Mouse (Mus musculus) thymus, adult 2 months (tissue): ENCODE results near the gene Rbm38.

ENCODE experiments used
- CTCF ChIP-seq: fragments of 200-500 bp; IDR thresholded peaks from 2 replicates; pipeline ENCODE4 v1.5.1; 2012; ENCODE audit warnings: mild to moderate bottlenecking, control low read depth, low read length, moderate library complexity, borderline replicate concordance; ENCODE audit not compliant: control insufficient read depth, poor library complexity, insufficient read depth; ENCODE audit errors: extremely low read depth
- POLR2A ChIP-seq: fragments of 200-500 bp; IDR thresholded peaks from 2 replicates; pipeline ENCODE4 v1.6.1; 2012; ENCODE audit warnings: mild to moderate bottlenecking, low read length, control low read depth, moderate library complexity; ENCODE audit not compliant: control insufficient read depth, poor library complexity, insufficient read depth; ENCODE audit errors: extremely low read depth

DNA sequence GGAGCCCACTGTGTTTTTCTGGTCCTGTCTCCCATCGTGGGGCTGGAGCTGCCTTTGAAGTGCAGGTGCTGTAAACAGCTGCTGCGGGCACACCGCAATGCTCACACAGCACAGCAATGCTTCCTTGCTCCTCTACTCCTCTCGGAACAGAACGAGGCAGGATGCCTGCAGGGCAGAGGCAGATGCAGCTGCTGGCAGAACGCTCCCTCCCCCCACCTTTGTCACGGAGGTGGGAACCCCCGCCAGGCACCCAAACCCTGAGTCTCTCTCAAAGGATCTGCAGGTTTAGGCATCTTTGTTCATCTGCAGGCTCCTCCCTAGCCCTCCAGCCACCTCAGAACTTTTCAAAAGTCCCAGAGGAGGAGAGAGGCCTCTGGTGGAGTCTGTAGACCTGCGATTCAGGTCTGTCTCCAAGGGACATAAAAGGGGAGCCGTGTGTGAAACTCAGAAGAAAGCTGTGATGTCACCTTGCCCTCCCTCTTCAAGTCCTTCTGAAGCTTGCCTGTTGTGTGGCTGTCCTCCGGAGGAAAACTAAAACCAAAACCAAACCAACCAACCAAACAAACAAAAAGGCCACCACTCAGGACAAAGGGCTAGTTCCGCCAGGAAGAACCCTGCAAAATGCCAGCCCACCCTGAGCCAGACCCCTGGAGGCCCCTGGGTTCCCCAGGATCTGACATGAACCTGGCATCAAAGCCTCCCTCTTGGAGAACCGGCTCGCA, 42.7 kb upstream of the Rbm38 start, which contains the start of gene Spo11:
- TF ChIP-seq CTCF (0 out of 2 replicates have a peak, but pooled peaks have one; percentile 42), POLR2A (peak; percentile 68)
